Mouse (Mus musculus): ENCODE results near the gene Mcfd2. TPM values are rescaled to one million over a fixed set of nuclear protein-coding genes. Genes with fewer than 3 reads are reported as not detected.
A peak's percentile ranks its signal among the peaks of the same experiment; 100 is the strongest.
"Not testable (repeated sequence)": the region's sequence is repeated elsewhere in the genome, so short reads cannot be mapped to it uniquely, and the experiment has no call there.

Mcfd2 gene
- total RNA-seq (2017) = 55.9 and 69.6 TPM in 2 replicates

DNA sequence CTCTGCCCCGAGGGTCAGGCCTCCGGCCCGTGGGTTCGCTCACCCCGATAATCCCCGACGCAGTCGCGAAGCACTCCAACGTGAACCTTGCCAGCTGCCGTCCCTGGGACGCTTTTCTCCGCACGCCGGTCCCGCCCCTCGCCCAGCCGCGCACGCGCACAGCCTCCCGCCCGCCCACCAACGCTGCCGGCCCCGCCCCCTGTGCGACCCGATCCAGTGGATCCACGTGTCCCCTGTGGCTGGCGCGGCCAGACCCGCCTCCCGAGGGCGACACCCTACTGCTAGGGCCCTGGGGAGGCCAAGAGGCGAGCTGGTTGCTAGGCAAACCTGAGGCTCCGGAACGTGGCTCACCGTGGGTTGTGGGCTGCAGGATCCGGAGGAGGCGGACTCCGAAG lies at the start of gene Mcfd2:
TSS of gene Mcfd2 (minus strand) at position 144 of the 395 bp plus-strand sequence.
- peak; percentile 97 for ATAC-seq (ENCODE audit: extremely low read depth, insufficient number of reproducible peaks, low FRiP score, poor library complexity, severe bottlenecking)

DNA sequence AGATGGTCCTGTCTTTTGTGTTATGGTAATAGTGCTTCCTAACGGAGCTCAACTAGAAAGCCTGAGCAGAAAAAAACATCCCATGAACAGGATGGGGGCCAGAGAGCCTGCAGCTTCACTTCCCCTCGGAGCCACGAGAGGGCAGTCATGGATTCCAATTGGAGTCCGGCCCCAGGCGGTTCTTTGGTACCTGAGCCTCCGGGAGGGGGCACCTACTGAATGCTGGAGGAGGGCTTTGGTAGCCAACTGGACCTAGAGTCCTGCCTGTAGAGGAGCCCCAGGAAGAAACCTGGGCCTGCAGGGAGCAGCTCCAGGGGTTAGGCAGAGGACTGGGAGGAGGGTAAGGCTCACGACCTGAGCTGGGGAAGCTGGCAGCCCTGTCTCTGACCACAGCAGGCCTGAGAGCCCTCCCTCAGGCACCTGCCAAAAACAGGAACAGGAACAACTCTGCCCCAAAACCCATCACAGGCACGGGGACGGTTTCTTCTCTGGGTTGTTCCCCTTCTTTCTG lies 49.3 kb upstream of the Mcfd2 start:
- peak; percentile 89 for ATAC-seq (ENCODE audit: extremely low read depth, insufficient number of reproducible peaks, low FRiP score, poor library complexity, severe bottlenecking)

DNA sequence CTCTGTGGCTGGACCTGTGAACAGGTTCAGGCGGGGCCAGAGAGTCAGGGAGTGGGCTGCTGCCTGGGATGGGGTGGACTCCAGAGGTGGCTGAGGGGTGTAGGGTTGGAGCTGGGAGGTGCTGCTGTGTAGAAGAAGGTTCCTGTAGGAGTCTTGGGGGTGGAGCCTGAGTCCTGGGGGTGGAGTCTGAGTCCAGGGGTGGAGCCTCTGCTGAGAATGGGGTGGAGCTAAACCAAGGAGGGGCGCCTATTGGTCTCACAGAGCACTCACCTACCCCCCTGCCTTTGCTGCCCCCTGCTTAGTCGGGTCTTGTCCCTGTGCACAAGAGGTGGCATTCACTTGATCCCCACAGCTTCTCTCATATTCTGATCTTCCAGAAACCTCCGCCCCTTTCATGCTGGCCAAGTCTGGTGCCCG lies 48.8 kb upstream of the Mcfd2 start:
- no peak for ATAC-seq (ENCODE audit: extremely low read depth, insufficient number of reproducible peaks, low FRiP score, poor library complexity, severe bottlenecking)

DNA sequence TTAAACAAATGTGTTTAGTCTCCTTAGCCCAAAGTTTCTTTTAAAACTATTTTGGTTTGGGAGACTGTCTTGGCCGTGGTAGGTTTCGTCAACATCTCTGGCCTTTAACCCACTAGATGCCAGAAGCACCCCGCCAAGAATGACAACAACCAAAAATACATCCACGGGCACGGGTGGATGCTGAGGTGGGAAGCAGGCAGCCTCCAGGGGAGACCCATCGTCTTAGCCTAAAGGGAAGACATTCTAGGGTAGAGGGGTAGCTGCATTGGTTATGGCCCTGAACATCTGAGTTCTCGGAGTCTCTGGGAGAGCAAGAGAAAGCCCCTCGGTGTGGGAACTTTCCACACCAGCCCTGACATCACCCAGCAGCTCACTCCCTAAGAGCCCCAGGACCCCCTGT lies 48.4 kb upstream of the Mcfd2 start:
- no peak for ATAC-seq (ENCODE audit: extremely low read depth, insufficient number of reproducible peaks, low FRiP score, poor library complexity, severe bottlenecking)

DNA sequence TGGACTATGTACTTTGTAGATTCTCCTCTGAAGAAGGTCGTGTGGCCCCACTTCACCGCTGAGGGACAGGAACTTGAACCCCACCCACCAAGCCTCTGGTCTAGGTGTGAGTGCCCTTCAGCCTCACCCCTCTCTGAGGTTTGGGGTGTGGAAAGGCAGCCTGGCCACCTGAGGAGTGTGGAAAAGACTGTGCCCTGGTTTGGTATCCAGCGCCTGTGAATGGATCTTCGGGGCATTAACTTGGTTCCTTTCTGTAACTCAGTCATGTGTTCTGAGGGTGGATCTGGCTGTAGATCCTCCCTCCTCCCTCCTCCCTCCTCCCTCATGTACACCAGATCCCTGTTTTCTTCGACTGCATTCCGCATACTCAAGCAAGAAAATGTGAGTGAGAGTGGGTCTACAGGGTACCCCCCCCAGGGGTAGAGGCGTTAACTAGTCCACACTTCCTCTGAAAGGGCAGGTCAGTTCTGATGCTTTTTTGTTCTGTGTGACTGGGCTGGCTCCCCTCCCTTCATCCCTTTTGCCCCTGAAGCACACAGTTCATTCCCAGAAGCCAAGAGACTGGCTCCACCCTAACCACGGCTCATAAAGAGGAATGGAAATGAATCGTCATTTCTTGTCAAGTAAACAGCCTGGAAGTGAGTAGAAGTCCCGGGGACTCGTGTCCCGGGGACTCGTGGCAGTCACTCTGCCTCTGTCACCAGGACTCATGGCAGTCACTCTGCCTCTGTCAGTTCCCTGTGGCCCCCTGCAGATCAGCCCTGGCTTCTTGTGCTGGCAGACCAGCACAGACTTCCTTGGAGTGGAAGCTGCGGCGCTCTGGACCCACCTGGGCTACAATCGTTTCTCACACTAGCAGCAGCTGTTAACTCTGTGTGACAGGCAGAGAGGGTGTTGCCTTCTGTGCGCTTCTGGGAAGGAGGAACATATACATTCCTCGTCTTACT lies 47.5 kb upstream of the Mcfd2 start:
- no peak for ATAC-seq (ENCODE audit: extremely low read depth, insufficient number of reproducible peaks, low FRiP score, poor library complexity, severe bottlenecking)

DNA sequence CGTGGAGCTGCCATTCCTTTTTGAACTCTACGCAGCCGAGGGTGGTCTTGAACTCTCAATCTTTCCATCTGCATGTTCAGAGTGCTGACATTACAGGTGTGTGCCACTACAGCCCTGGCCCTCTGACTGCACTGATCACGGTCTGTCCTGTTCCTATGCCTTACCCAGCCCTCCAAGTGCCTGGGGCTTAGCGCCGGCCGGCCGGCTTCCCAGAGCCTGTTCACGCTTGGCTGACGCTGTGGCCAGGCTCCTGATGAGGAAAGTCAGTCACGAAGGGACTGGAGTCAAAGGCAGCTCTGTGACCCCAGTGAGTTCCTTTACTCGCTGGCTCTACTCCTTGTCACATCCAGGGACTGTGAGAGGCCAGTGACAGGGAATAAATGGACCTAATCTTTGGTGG lies 46.6 kb upstream of the Mcfd2 start:
- no peak for ATAC-seq (ENCODE audit: extremely low read depth, insufficient number of reproducible peaks, low FRiP score, poor library complexity, severe bottlenecking)

DNA sequence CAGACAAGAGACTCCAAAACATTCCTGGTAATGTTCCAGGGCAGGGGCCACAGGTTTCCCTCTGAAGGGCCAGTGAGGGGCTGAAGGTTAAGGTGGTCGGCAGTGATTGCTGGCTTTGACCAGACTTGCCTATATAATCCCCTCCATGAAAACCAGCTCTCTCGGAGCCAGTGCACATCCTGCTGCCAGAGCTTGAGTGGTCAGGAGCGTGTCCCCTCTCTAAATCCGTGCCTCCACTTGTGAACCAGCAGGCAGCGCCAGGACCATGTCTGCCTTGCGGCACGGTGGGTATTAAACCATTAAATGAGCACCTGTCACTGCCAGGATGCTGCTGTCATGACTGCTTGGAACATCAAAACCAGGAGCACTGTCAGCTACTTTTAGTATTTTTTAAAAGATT lies 44.8 kb upstream of the Mcfd2 start:
- no peak for ATAC-seq (ENCODE audit: extremely low read depth, insufficient number of reproducible peaks, low FRiP score, poor library complexity, severe bottlenecking)

DNA sequence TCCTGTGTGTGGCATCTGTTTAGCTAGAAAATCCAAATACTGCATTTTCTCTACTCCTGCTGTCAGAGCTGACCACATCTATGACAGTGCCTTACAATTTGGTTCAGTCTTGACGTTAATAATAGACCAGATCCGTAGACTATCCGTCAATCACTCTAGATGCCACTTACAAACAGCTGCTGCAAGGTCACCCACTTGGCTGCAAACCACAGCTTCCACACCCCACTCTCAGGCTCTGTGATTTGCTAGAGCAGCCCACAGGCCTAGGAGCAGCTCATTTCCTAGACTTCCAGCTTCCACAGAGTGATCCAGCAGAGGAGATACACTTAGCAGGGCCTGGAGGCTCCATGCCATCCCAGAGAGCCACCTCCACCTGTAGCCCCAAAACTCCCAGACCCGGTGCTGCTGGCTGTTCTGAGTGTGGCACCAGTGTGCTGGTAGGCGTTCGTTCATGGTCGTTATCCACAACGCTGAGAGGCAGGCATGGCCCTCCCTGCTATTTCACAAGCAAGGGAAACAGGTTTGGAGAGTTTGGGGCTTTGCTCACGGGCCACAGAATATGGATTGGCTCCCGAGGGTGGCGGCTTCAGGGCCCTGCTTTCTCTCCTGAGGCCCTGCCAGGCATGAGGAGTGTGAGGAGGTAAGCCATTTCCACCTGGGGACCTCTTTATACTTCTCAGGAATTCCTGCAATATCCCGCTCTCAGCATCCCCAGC lies 43.5 kb upstream of the Mcfd2 start:
- no peak for ATAC-seq (ENCODE audit: extremely low read depth, insufficient number of reproducible peaks, low FRiP score, poor library complexity, severe bottlenecking)

DNA sequence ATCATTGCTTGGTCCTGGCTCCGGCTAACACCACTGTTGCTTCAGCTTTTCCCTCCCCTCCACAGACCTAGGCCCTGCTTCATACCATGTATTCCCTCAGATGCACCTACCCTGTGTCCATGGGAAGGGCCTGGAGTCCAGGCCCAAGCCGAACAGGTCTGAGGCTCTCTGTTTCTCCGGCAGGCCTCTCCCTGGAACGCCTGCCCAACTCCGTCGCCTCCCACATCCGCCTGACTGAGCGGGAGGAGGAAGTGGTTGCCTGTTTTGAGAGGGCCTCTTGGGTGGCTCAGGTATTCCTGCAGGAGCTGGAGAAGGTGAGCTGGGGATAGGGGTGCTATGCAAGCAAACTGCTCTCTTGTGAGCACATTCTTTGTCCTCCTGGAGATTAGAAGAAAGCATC lies 41.0 kb upstream of the Mcfd2 start:
- no peak for ATAC-seq (ENCODE audit: extremely low read depth, insufficient number of reproducible peaks, low FRiP score, poor library complexity, severe bottlenecking)

DNA sequence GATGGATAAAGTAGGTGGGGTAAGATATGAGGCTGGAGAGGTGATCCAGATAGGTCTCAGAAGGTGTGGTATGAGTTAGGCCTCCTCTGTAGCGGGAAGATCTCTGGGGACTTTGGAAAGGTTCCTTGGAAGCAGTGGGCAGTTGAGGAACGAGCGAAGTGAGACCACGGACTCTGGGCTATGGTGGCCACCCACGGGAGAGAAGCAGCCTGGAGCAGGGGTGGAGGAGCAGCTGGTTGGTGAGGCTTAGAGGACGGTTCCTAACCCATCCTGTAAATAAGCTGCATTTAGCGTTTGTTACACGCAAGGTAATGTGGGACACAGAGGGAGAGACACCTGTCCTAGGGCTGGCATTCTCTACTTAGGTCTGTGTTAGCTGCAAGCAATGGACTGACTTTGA lies 39.3 kb upstream of the Mcfd2 start:
- no peak for ATAC-seq (ENCODE audit: extremely low read depth, insufficient number of reproducible peaks, low FRiP score, poor library complexity, severe bottlenecking)

DNA sequence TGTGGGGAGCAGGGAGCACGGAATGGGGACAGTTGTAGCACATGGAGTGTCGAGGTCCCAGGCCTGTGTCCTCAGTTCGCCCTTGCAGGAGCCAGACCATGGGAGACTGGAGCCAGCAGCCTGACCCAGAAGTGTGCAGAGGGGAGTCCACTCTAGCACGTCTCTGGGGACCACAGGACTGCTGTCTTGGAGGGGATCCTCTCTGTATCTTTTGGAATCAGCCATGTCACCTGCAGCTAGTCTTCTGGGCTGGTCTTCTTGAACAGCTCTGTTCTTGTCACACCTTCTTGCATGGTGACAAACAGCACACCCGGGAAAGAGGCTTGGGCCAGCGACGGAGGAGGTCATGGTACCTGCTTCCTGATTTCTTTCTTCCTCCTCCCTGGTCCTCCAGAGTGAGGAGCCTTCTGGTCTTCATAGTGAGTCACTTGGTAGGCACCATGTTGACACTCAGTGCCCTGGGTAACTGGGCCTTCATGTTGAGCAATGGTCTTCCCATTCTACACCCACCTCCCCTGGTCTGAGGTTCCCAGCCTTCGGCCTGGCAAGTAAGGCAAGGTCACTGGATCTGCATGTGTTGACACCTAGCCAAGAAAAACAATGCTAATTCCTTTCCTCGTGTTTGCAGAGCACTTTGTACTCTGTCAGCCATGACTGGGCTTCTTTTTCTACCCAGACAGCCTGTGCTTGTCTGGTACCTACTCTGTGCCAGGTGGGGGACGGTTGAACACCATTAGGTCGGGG lies 38.6 kb upstream of the Mcfd2 start:
- ATAC-seq (ENCODE audit: extremely low read depth, insufficient number of reproducible peaks, low FRiP score, poor library complexity, severe bottlenecking) = peak; percentile 67

DNA sequence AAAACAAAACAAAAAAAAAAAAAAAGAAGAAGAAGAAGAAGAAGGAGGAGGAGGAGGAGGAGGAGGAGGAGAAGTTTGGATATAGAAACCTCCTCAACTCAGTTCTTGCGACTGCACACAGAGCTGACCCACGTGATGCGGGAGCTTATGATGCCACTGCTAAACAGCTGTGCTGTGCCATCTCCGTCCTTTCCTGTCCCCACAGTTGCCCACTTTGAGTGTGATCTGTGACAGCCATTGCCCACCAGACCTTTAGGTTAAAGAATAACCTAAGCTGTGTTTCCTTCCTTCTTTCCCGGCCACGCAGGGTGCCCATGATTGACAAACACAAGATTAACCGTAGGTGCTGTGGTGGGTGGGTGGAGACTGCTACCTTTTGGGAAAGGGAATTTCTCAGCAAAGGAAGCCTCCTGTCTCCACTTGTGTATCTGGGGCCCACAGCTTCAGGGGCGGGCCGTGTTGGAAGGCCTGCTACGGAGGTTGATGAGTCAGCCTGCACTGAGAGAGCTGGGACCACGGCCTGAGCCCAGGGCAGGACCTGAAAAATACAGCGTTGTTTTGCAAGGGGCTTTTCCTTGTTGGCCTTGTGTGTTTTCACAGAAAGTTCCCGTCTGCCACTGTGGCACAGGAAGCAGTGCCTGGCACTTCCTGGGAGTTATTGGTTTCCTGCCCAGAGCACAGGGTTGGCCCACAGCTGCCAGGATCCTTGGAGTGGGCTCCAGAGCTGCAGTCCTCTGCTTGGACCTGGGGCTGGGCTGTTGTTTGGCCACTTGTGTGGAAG lies 36.5 kb upstream of the Mcfd2 start:
- ATAC-seq (ENCODE audit: extremely low read depth, insufficient number of reproducible peaks, low FRiP score, poor library complexity, severe bottlenecking) = no peak

DNA sequence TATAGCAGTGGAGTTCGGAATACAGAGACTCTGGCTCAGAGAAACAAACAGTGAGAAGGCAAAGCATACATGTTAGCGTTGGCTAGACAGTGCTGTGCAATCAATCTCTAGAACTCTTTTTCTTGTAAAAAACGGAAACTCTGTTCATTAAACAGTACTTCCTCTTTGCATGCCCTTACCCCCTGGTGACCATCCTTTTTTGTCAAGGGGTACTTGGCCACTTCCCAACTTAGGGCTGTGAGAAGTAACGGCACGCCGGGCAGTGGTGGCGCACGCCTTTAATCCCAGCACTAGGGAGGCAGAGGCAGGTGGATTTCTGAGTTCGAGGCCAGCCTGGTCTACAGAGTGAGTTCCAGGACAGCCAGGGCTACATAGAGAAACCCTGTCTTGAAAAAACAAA lies 35.9 kb upstream of the Mcfd2 start:
- ATAC-seq (ENCODE audit: extremely low read depth, insufficient number of reproducible peaks, low FRiP score, poor library complexity, severe bottlenecking) = peak; percentile 54

DNA sequence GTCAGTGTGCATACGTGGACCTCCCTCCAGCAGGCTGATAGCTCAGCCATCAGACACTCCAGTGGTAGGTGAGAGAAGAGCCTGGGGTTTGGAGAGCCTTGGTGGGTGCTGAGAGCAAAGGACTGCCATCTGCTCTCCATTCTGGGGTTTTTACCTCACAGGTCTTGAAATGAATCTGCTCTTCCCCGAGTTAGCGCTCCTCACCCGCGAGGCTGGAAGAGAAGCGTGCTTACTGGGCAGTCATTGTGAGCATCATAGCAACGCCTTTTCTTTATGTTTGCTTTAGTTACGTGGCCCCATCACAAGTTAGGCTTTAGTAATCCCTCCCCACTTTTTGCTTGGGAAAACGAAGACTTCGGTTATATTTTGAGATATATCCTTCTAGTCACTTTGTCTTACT lies 34.6 kb upstream of the Mcfd2 start:
- ATAC-seq (ENCODE audit: extremely low read depth, insufficient number of reproducible peaks, low FRiP score, poor library complexity, severe bottlenecking) = no peak

DNA sequence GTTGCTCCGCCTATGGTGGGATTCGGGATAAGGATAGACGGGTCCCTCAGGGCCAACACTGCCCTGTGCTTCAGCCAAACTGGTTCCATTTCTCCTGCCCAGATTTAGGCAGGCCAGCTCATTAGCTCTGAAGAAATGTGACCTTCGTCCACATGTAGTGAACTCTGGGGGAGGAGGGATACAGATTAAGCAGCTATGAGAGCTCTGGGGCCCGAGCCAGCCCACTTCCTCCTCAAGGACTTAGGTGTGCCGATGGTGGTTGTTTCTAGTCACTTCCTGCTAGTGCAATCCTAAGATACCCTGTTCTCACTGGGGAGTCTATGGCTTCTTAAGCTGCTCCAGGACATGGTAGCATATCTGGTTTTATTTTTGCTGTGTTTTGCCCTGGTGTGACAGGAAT lies 33.2 kb upstream of the Mcfd2 start:
- peak; percentile 69 for ATAC-seq (ENCODE audit: extremely low read depth, insufficient number of reproducible peaks, low FRiP score, poor library complexity, severe bottlenecking)

DNA sequence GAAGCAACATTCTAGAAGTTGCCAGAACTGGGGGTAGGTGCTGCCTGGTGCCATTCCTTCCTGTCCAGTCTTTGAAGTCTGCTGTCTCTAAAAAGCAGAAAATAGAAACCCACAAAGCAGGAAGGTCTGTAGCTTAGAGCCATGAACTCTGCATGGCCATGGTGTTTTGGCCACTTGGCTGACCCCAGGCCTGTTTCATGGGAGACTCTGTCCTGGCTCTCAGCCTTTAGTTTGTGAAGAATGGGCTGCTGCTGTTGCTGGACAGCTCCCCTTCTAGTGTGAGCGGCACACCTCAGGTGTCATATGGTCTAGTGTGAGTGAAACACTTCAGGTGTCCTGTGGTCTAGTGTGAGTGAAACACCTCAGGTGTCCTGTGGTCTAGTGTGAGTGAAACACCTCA lies 31.0 kb upstream of the Mcfd2 start:
- not testable (repeated sequence) for ATAC-seq (ENCODE audit: extremely low read depth, insufficient number of reproducible peaks, low FRiP score, poor library complexity, severe bottlenecking)

DNA sequence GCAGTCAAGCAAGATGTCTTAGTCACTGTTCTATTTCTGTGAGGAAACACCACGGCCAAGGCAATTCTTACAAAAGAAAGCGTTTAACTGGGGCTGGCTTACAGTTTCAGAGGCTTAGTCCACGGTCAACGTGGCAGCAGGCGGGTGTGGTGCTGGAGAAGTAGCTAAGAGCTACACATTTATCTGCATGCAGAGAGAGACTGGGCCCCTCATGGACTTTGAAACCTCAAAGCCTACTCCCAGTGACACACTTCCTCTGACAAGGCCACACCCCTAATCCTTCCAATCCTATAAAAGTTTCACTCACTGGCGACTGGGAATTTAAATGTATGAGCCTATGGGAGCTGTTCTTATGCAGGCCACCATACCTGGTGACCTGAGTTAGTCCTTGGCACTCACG lies 30.0 kb upstream of the Mcfd2 start:
- ATAC-seq (ENCODE audit: extremely low read depth, insufficient number of reproducible peaks, low FRiP score, poor library complexity, severe bottlenecking) = no peak

DNA sequence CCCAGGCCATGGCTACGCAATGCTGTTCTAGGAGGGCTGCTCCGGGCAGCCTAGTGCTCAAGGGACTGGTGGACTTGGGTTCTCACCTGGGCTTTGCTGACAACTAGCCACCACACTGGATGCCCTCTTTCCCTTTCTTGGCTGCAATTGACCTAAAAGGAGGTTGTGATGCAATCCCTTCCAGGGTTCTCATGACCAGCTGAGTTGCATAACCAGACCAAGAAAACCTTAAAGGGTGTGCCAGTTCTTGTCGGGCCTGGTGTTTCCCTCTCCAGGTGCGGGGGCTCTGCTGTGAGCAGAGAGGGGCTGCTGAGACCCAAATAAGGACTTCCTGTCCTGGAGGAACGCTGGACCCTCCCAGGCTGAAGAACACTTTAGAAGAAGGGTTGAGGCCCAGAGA lies 27.4 kb upstream of the Mcfd2 start:
- peak; percentile 34; the same call in 1 of the 2 replicates for ATAC-seq (ENCODE audit: extremely low read depth, insufficient number of reproducible peaks, low FRiP score, poor library complexity, severe bottlenecking)

DNA sequence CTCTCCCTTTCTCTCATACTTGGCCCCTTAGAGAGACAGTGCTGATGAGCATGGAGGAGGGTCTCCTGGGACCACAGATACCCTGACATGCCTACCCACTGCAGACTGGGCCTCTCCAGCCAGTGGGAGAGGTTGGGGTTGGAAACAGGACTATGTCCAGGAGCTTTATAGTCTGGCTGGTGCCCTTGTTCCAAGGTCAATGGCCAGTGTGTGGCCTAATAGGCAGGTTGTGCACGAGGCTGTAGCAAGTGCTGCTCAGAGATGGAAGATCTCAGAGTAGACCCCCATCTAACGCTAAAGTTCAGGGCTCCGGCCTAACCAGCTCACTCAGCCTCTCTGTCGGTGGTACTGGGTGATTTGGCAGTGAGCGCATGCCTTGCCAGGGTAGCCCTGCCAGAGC lies 26.0 kb upstream of the Mcfd2 start:
- no peak for ATAC-seq (ENCODE audit: extremely low read depth, insufficient number of reproducible peaks, low FRiP score, poor library complexity, severe bottlenecking)

Measured in neutrophil, adult 5-6 weeks (primary cell).